Mouse (Mus musculus): ENCODE measurements around the gene Asic2. TPM values are rescaled to one million over a fixed set of nuclear protein-coding genes. Genes with fewer than 3 reads are reported as not detected.
A peak's percentile ranks its signal among the peaks of the same experiment; 100 is the strongest.

Asic2 gene
- total RNA-seq (2021), result 1 to 10 TPM; 2.6 to 4.8 TPM
- long read RNA-seq, experiment 1, partial matches to known transcripts, result 2 of 6 reads
- long read RNA-seq, experiment 1, other reads (novel, unspliced or antisense), result 0 of 6 reads
- long read RNA-seq, experiment 2, partial matches to known transcripts, result 0 of 1 reads
- long read RNA-seq, experiment 2, other reads (novel, unspliced or antisense), result 0 of 1 reads

DNA sequence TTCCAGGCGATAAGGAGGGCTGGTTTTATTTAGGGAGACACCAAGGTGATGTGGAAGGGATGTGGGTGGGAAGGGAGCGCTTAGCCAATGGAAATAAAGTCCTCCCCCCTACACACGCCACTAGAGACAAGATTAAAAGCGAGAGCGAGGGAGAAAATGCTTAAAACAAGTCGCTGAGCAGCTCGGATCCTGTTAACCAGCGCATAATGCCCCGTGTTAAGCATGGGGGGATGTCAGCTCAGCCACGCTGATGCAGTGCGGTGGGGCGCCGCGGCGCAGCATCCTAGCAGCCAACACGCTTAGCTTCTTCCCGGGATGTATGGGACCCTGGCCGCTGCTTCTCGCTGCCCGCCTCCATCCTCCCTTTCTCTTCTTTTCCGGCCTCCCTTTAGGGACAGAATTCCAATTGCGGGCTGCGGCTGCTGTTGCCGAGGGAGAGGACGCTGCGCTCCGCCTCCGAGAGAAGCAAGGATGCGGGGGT is at the start of gene Asic2:
Asic2 (minus strand) TSS at position 57 of the 481 bp plus-strand sequence.
- no peak for DNase-seq

DNA sequence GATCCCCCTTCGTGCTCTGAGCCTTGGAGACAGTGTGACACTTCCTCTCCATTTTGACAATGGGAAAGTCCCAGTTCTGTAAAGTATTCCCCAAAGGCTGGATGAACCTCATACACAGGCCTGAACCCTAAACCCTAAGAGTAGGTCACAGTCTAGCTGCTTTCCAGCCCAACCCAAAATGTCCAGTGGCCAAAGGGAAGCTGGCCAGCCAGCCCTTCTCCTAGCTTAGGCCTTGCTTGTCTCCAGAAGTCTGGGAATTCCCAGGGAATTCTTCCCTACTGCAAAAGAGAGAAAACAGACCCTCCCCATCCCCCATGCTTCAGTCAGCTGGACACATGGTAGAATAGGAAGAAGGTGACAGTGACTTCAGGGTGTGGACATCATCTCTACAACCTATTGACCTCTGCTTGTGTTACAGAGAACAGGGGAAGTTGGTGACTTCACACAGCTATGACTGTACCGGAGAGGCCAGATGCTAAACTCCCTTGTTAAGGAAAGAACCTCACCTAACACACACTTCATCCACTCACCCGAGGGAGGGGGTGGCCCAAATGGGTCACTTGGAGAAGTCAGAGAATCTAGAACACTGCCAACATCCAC is 48.0 kb upstream of the Asic2 start:
- DNase-seq, result no peak

DNA sequence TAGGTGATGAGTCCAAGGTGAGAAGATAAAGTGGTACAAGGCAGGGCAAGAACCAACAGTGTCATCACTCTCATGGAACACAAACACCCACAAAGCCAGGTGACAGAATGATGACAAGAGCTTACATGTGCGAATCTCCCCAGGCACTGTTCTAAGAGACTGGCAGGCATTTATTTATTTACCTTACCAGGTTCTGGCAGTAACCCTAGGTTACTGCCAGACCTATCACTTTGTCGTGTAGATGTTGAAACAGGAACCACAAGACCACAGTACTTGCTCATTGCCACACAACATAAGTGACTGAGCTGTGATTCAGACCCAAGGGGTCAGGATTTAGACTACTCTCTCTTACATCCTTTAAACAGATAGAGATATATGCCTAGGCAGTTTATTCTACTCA is 46.8 kb upstream of the Asic2 start:
- no peak for DNase-seq

DNA sequence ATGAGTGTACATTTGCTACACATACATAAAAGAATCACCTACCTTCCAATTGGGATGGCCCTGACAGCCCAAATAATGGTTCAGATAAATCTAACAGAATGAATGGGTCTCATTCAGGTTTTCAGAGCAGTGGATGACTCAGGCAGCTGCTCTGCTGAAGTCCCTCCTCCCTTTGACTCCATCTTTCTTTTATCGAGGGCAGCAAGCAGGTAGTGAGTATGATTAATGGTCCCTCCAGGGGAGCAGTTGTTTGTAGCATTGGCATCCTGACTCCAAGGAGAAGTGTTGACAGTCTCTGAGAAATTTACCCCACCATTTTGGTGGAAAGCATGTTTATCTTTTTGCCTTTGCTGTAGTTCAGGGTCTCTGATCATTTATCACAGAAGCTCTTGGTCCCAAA is 45.5 kb upstream of the Asic2 start:
- DNase-seq, result no peak

DNA sequence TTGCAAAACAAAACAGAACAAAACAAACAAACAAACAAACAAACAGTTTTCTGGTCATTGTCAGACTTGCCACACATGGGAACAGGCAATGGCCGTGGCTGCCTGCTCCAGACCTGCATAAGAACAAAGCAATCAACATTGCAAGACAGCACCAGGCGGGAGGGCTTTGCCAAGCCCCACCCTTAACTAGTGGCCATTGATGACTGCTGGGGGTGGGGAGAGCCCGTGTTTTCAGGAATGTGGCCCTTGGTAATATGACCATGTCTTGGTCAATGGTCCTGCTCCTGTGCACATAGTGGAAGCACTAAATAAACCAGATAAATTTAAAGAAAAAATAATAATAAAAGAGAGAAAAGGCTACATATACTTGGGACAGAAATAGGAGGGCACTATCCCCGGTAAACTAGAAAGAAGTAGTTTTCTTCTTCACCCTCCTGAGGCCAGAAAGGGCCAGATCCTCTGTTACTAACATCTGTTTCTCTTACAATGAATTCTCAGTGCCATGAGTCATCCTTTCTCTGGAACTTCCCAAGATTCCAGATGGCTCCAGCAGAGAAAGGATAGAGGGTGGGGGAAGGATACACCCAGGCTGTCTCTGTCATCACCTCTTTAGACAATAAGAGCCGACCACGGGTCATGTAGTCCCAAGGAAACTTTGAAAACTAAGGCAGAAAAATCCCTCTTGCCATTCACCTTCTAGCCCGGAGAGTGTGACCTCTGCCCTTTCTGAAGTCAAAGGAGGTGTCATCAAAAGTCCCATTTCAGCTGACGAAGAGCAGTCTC is 43.3 kb upstream of the Asic2 start:
- no peak for DNase-seq

DNA sequence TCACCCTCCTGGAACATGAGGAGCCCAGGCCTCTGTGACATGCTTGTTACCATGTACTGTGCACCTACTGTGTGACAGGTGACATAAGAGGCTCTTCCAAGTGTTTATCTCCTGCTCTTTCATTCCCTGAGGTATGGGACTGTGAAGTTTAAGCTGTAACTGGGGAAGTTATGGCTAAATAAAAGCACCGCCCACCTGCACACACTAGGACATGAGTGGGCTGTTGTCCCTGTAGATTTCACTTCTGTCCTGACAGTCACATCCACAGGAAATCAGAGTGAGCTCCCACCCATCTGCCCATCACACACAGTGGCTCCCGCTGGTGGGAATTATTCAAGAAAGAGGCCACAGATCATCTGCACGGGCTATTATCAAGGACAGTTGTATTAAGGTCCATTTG is 41.9 kb upstream of the Asic2 start:
- no peak for DNase-seq

DNA sequence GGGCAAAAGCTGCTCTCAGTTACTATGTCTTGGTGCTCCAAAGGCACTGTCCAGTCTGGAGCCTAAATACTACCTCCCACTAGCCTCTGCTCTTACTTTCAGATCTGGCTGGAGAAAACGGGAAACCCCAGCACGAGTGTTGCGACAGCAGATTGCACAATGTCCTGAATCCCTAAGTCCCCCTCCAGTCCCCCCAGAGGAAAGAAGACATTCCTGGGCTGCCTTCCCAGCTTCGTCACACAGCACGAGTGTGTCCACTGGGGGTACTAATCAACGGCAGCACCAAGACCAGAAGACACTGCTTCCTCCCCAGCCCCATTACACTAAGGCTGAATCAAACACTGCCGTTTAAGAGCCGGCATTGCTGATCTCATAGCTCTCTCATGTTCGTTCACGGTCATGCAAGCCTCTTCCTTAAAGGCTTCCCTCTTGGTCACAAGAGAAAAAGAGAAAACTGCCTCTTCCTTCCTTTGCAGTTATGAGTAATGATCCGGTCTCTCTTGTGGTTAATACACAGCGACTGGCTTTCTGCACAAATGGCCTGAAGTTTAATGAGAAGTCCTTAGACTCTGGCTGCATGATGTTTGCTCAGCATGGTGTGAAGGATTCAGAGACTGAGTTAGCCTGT is 38.7 kb upstream of the Asic2 start:
- DNase-seq, result peak; percentile 77

DNA sequence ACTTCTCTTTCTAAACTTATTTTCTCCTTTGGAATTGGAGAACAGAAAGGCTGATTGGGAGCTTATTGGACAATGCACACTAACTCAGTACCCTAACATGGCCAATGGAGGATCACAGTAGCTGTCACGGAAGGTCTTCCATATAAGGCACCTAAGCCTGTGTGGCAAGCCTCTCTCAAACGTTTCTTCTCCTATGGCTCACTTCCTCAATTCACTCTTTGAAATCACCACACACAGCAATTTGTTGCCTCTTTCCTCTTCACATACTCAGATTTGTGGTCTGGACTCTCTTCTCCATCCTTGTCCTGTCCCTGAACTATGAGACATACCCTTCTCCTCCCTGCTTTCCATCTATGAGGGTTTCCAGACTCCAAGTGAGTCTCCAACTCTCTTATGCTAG is 36.6 kb upstream of the Asic2 start:
- no peak for DNase-seq

DNA sequence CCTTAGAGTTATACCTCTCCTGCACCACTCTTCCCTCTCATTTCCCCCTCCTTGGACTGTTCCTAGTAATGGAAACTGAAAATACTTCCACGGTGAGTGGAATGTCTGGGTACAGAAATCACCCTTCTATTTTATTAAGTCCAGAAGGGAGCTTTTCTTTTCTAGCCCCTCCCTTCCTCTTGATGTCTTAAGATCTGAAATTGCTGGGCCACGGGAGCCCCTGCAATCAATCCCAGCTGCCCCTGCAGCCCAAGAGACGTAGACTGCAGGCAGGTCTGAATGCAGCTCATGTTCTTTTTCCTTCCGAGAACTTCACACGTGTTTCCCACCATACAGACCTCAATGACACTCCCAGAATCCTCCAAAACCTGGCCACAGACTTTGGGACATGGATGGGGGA is 32.3 kb upstream of the Asic2 start:
- DNase-seq, result no peak

DNA sequence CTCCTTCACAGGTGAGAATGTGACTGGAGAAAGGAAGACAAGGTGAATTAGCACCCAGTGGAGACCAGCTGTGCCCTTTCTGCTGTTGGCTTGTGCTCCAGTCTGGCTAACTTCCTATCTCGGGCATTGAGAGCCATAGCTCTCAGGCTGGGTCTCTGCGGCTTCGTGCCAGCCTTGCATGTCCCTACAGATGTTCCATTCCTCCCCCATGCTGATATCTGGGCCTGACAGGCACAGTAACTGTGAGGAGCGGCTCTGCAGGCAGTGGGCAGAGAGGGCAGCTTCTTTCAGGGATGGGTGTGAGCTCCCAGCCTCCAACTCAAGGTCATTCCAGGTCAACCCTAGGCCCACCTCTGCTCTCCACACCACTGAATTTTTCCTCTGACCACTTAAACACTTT is 31.2 kb upstream of the Asic2 start:
- DNase-seq, result no peak

DNA sequence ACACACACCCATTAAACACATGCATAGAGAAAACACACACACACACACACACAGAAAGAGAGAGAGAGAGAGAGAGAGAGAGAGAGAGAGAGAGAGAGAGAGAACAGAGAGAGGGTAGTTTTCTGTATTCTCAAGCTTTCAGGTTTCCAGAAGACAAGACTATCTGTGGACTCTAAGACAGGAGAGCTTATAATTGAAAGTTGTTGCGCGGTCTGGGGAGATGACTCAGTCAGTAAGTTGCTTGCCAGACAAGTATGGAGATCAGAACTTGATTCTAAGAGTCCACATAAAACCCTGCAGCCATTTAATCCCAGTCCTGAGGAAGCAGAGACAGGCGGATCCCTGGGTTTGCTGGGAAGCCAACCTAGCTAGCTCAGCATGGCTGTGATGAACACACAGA is 30.4 kb upstream of the Asic2 start:
- no peak for DNase-seq

DNA sequence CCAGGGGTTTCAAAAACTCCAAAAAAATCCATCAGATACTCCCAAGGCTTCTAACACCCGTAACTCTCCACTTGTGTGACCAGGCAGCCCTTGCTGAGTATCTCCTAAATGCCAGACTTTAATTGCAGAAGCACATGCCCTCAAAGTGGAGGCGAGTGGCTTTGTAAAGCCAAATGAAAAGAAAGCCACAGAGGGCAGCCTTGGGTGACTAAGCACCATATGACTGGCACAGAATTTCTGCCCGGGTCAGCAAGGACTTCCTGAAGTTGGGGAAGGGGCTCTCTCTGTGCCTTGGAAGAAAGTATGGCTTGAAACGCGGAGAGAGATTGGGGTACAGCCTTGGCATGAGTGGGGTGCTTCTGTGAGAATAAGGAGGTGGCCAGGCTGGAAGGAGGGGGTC is 28.8 kb upstream of the Asic2 start:
- DNase-seq, result no peak

DNA sequence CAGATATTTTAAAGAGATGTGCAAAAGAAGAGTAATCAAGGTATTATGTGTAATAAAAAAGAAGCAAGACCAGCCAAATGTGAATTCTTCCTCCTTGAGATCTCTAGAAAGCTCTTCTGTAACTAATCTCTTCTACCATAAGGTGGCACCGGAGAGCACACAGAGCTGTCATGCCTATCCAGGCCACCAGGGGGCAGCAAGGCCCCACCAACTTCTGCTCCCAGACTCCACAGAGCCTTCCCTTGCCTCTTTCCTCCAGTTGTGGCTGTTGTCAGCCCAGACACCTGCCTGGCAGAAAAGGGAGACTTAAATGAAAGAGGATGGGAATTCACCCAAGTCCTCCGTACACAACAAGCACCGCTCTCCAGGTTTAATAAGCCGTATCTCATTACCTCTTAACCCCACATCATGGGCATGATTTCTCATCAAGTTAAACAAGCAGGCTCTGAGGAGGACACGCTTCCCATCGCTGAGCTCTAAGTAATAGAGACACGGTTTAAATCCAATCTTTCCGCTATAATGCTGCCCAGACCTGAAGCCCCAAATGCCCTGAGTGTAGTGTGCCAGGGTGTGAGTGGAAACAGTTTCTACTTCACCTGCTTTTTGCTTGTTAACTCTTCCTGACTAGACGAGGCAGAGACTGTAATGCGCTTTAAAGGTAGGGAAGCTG is 28.1 kb upstream of the Asic2 start:
- peak; percentile 84 for DNase-seq

DNA sequence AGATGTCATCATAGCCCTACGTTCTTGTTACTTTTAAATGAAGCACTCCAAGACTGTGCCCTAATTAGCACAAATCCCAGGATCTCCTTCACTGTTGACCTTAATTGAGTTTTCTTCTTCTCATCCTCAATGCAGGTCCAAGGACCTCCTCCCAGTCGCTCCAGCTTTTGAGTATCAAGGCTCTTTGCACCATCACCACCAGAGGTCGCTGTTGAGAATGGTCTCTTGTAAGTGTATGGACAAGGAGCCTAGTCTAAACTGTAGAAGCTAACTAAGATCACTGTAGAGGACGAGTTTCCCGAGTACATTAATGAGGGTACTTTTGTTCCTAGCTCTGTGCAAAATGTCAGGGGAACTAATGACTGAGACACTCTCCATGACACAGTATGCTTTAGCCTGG is 14.9 kb upstream of the Asic2 start:
- DNase-seq, result peak; percentile 82

DNA sequence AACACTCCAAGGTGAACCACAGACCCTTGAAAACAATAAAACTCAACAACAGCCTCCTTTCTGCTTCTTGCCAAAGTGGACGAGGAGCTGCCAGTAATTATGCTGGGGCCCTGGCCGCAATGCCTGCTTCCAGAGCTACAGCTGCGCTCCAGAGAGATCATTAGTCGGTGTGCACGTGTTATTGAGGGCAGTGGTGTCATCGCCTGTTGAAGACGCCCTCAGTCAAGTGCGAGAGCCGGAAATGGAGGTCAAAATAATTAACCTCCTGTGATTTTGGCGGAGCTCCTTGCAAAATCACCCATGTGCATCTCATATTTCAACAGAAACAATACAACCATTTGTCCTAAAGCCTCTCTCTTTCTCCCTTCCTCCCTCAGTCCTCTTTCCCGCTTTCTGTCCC is 13.9 kb upstream of the Asic2 start:
- DNase-seq, result no peak

DNA sequence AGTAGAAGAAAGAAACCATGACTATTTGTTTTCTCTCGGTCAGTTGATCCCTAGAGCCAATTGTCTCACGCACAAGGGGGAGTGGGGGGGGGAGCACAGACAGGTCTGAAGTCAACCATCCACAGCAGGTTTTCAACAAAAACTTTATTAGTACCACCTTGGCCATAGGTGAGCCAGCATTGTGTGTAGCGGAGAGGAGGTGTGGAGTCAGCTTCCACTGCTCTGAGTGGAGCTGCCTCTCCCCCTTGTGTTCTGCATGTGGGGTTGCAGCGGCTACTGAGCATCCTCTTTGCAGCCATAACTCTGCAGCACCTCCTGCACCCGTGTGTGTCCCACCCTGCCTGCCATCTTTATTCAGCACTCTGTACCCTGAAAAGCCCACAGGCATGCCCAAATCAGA is 6.3 kb upstream of the Asic2 start:
- peak; percentile 18 for DNase-seq

DNA sequence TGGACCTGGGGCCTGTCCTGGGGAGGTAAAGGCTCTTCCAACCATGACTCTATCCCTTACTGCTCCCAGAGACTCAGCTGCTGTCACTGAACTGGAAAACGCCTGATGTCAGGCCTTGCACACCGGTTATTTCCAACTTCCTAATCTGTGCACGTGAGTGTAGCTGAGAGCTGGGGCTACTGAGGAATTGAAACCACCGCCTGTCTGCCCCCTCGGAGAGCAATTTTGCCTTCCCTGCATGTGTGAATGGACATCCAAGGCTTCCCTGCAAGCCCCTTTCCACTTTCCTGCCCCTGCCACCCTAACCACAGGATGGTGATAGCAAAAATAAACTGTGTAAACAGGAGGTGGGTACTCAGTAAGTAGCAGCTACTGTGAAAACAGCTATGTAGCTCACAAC is 5.4 kb upstream of the Asic2 start:
- no peak for DNase-seq

DNA sequence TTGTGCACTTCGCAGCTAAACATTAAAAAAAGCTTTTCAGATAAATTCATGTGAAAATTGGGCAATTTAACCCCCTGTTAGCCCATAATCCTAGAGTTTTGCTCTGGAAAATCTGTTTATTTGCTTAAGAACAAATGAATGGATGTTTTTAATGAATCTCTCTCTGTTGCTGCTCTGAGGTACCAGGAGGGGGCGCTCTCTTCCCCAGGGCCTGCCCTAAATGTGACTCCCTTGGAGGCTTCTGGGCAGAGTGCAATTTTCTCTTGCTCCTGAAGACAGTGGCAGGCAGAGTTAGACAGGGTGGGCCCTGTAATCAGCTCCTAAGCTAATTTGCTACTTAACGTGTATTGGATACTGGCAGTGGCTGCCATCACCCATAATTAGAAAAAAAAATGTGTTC is 3.8 kb upstream of the Asic2 start:
- no peak for DNase-seq

DNA sequence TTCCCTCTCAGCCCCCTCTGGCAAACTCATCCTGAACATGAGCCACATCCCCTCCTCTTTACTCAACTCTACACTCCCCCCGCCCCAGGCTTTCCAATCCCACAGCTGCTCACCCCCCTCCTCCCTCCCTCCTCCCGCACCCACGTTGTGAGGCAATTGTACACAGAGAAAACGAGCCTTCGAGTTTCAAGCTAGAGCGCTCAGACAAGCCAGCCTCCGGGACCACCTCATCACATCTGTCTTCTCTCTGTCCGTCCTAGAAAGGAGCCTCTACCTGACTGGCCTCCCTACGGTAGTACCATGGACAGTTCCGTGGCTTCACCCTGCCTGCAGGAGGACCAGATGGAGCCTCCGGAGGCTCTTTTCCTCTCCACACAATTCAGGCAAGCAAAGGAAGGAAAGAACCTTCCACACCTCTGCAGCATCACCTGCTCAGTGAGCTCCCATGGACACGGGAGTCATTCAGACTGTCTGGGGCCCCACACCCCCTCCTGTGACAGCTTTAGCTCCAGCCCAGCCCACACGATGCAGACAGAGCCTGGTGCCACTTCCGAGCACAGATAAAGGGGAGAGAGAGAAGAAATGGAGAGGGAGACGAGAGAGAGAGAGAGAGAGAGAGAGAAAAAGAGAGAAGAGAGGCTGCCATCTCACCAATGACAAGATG is 1.5 kb downstream of the Asic2 start:
- DNase-seq, result peak; percentile 72

DNA sequence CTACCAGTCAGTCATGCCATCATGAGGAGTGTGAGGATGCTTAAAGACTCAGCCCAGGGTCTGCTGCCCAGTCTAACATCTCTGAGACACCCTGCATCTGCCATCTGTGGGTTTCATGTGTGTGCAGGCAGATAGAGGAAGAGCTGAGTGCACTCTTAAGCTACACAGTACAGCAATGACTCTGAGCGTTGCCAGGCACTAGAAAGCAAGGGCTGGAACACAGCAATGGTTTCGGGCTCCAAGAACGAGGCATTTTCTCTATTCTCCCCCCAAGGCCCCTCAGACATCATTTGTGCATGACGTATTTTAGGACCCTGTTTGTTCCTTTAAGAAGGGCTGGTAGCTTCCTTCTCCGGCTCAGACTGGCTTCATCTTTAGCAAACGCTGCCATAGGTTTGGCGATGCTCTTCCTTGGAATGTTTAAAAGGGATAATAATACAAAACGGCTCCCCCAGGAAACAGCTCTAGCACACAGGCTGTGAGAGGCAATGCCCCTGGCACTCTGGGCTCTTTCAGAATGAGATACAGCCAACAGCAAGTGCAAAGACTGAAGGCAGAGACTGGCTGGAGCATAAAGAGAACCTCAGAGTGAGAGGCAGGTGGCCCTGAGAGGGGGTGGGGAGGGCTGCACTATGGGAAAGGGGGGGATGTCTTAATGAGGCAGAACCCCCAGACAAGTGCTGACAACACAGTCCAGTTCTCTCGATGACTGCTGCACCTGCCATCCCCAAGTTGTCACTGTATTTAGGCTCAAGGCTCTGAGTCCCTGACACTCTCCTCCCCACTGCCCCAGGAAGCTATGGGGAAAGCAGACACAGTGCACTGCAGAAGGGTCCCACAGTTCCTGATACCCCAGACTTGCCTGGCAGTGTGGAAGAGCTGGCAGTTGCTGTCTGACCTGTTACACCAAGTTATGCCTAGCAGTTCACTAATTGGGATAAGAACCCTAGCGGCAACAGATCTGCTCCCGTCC is 2.3 kb downstream of the Asic2 start:
- DNase-seq, result no peak

DNA sequence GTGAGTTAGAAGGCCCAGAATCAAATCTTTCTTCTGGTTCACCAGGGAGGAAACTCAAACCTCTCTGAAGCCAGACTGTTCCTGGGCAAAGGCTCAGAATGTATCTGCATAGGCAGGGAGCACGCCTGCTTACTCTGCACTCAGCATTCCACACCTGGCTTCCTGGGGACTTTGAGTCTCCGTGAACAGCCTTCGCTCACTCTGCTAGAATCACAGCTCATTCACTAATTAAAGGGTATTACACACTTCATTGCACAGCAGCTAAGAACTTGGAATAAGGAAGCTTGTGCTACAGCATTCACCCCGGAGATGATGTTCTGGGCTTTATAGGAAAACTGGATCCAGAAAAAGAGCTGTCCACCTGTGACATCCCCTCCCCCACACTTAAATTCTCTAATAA is 3.7 kb downstream of the Asic2 start:
- DNase-seq, result no peak

Measured in adrenal gland, postnatal 10 days (tissue).